Mouse (Mus musculus) hindbrain, embryonic 10.5 days (tissue): Measurements from ENCODE around the gene Tnks1bp1. TPM values are rescaled to one million over a fixed set of nuclear protein-coding genes. Genes with fewer than 3 reads are reported as not detected.

Experiments used
- DNase-seq: peaks from one replicate; pipeline ENCODE4 v3.0.0-alpha.2; 2017; ENCODE audit warnings: low spot score
- H3K27ac ChIP-seq: fragments of 300-500 bp; sonication (generic); 2 replicates; pipeline ENCODE4 v1.5.1; 2016; ENCODE audit warnings: mild to moderate bottlenecking, moderate library complexity
- H3K27me3 ChIP-seq: fragments of 300-500 bp; sonication (generic); 2 replicates; pipeline ENCODE4 v1.6.1; 2016; ENCODE audit warnings: mild to moderate bottlenecking; ENCODE audit not compliant: poor library complexity, insufficient read depth, severe bottlenecking
- H3K36me3 ChIP-seq: fragments of 300-500 bp; sonication (generic); 2 replicates; pipeline ENCODE4 v1.6.1; 2016; ENCODE audit warnings: mild to moderate bottlenecking, moderate library complexity
- H3K4me1 ChIP-seq: fragments of 300-500 bp; sonication (generic); replicated peaks from 2 replicates; pipeline ENCODE4 v1.6.1; 2016; ENCODE audit warnings: mild to moderate bottlenecking
- H3K4me3 ChIP-seq: fragments of 300-500 bp; sonication (generic); 2 replicates; pipeline ENCODE4 v1.5.1; 2016; ENCODE audit warnings: mild to moderate bottlenecking, moderate library complexity
- H3K9me3 ChIP-seq: fragments of 300-500 bp; sonication (generic); 2 replicates; pipeline ENCODE4 v1.6.1; 2016; ENCODE audit warnings: mild to moderate bottlenecking, moderate library complexity
- WGBS: fragments of 180-500 bp; shearing (Covaris S2); methylation state at CpG from one replicate; pipeline ENCODE4 v1.1.7; 2016; 5-methylcytosine and 5-hydroxymethylcytosine counted together
- polyA plus RNA-seq: library from polyadenylated mRNA; unstranded; fragments of >200 nt; fragmentation: Nextera tagmentation; extraction: Ambion mirVana; gene quantifications from 2 replicates; pipeline ENCODE4 v1.2.1, GENCODE M21; 2016

The Tnks1bp1 gene
- polyA plus RNA-seq, 1 experiment from 2014 or later = 29.3 TPM

DNA sequence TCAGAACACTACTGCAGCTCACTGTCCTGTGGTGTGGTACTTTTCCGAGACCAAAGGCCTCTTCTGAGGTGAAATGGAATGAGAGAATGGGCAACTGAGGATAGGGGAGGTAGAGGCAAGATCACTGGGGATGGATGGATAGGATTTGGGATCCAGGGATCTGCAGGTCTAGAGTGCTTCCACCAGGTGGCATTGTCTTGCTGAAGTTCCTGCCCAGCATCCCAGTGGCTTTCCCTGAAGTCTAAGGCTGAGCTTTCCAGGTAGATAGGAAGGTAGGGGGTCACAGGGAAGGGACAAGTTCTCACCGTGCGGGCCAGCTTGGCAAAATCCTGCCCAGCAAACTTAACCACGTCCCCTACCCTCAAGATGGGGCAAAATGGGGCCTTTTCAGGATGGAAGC lies 25.8 kb upstream of the Tnks1bp1 start:
- H3K9me3 ChIP-seq = no peaks in the 10 kb centered on the region
- no peaks in the 10 kb centered on the region for H3K4me1 ChIP-seq
- H3K4me3 ChIP-seq = no peak overlapping the region
- WGBS = 33% methylated on average over 4 of the region's 4 CpGs
- no peak for DNase-seq
- H3K27me3 ChIP-seq = no peaks in the 10 kb centered on the region
- no peak overlapping the region for H3K27ac ChIP-seq
- H3K36me3 ChIP-seq = no peaks in the 10 kb centered on the region

DNA sequence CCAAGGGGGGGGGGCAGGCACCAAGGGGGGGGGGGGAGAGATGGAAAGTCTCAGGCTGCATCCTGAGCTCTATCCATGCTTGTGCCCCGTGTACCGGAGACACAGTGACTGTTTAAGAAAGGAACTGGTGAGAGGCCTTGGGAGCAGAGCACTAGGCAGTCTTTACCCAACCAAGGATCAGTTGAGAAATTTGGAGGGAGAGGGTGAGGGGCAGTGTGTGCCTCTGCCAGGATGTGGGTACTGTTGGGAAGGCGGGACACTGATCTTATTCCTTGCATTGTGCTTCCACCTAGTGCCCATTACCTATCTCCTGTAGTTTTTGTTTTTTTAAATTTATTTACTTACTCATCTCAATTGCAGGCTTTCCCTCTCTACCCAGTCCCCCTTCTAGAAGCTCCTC lies 21.6 kb upstream of the Tnks1bp1 start:
- no peaks in the 10 kb centered on the region for H3K9me3 ChIP-seq
- H3K4me3 ChIP-seq = no peak overlapping the region
- no peak overlapping the region for H3K27ac ChIP-seq
- DNase-seq = no peak
- no peaks in the 10 kb centered on the region for H3K4me1 ChIP-seq
- WGBS = 82% methylated on average over 3 of the region's 3 CpGs
- no peaks in the 10 kb centered on the region for H3K27me3 ChIP-seq
- H3K36me3 ChIP-seq = no peaks in the 10 kb centered on the region

DNA sequence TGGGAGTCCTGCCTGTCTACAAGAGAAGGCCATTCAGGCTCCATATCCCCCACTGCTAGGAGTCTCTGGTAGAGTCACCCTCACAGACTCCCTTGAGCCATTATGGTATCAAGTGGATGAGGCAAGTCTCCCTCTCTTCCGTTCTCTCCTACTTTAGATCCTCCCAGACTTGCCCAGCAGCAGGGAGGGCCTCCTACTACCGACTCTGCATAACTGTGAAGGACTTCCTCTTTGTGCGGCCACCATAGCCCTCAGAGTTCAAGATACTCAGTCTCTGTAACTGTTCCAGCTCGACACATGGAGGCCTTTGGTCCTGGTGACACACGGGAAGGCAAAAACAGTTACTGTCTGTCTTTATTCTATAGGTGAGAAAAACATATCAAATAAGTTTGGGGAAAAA lies 20.5 kb upstream of the Tnks1bp1 start:
- Histone ChIP-seq H3K4me1 (no peaks in the 10 kb centered on the region), H3K27me3 (no peaks in the 10 kb centered on the region), H3K36me3 (no peaks in the 10 kb centered on the region), H3K9me3 (no peaks in the 10 kb centered on the region), H3K27ac (no peak overlapping the region), H3K4me3 (no peak overlapping the region)
- no peak for DNase-seq
- WGBS = 77% methylated on average over 5 of the region's 5 CpGs

DNA sequence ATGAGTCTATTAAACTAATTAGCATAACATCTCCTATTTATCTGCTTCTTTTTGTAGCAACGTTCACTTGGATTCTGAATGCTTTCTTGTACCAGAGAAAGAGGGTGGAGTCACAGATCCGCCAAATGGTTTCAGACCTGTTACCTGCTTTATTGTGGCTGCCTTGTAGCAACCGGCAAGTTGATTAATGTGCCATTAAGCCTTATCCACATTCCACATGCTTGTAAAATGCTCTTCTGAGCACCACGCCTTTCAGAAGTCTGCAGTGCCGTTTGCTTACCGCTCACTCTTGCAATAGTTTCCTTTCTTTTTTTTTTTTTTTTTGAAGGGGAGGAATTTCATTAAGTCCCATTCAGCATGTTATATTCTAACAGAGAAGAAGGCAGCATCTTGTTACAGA lies 17.9 kb upstream of the Tnks1bp1 start:
- Histone ChIP-seq H3K4me1 (peaks cover 1% of the 10 kb centered on the region; the same call in 1 of the 2 replicates), H3K4me3 (no peak overlapping the region), H3K27ac (no peak overlapping the region), H3K27me3 (no peaks in the 10 kb centered on the region), H3K36me3 (no peaks in the 10 kb centered on the region), H3K9me3 (no peaks in the 10 kb centered on the region)
- no peak for DNase-seq
- 78% methylated on average over 6 of the region's 6 CpGs for WGBS

DNA sequence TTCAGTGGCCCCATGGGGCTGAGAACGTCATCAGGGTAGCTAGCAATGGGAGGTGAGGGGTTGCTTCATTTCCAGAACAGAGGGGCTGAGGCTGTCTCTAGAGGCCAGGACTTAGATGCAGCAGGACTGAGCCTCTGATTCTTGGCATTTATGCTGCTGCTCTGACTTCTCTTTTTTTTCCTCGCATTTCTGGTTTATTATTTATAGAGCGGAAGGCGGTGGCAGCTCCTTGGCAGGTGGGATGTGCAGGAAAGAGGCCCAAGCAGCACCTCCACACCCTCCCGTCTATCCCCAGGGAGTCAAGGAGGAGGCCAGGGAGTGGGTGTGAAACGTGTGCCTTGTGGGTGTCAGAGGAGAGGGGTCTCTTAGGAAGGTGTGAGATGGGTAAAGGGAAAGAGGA lies 16.8 kb upstream of the Tnks1bp1 start:
- Histone ChIP-seq H3K4me3 (no peak overlapping the region), H3K27me3 (no peaks in the 10 kb centered on the region), H3K4me1 (peaks cover 9% of the 10 kb centered on the region), H3K36me3 (no peaks in the 10 kb centered on the region), H3K27ac (no peak overlapping the region), H3K9me3 (no peaks in the 10 kb centered on the region)
- 66% methylated on average over 6 of the region's 6 CpGs for WGBS
- DNase-seq = no peak

DNA sequence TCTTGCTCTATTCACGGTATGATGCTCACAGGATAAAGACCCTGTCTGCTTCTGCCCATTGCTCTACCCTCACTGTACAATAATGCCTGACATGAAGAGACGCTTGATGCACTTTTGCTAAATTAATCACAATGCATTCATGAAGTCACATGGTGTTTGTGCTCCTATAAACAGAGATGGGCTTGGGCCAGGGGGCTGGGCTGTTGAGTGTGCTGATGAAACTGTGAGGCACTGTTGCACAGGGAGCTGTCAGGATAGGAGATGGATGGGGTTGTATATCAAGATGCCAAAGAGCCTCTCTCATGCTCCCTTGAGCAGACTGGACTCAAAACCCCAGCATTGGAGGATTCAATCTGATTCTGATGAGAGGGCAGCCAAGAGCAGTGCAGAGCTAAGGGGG lies 14.7 kb upstream of the Tnks1bp1 start:
- DNase-seq = no peak
- 88% methylated on average over 2 of the region's 2 CpGs for WGBS
- no peak overlapping the region for H3K4me3 ChIP-seq
- H3K27ac ChIP-seq = no peak overlapping the region
- H3K4me1 ChIP-seq = peaks cover 20% of the 10 kb centered on the region
- no peaks in the 10 kb centered on the region for H3K27me3 ChIP-seq
- H3K36me3 ChIP-seq = no peaks in the 10 kb centered on the region
- no peaks in the 10 kb centered on the region for H3K9me3 ChIP-seq

DNA sequence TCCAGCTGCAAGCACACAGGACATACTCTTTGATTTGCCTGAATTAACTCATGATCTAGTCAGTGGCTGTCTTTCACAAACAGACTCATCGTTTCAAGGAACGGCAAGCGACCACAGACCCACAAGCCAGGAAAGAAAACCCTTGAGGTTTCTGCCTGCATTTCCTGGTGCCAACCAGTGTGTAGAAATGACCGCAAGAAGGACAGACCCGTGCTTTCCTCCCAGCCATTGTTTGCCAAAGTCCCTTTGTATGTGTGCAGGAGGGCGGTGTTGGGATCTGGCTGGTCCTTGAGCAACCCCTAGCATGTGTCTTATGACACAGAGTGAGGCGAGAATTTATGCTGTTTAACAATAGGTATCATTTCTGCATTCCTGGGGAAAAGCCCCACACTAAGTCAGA lies 13.7 kb upstream of the Tnks1bp1 start:
- no peak for DNase-seq
- WGBS = 84% methylated on average over 7 of the region's 7 CpGs
- Histone ChIP-seq H3K27me3 (no peaks in the 10 kb centered on the region), H3K36me3 (peaks cover under 1% of the 10 kb centered on the region), H3K27ac (no peak overlapping the region; the same call in 1 of the 2 replicates), H3K4me1 (peaks cover 27% of the 10 kb centered on the region), H3K4me3 (0 out of 2 replicates have a peak overlapping the region, but pooled peaks have one; percentile 16), H3K9me3 (no peaks in the 10 kb centered on the region)

DNA sequence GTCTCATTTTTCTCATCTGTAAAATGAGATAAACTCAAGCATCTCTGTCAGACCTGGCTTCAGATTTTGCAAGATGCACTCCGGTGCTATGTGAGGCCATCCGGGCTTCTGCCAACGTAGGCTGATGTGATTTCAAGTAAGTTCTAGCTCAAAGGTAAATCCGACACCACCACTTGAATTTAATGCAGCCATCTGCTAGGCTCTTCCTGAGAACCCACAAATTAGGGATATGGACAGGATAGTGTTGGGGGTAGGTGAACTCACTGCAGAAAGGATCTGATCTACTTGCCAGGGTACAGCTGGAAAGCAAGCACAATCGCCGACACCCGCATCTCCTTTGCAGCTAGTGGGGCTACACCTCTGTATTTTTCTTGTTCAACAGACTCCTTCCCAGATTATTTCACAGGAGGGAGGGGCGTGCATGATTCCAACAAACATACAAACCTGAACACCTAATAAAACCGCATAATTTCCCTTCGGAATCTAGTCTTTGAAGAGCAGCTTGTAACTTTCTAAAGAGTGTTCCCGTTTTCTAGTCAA lies 11.2 kb upstream of the Tnks1bp1 start:
- Histone ChIP-seq H3K27ac (peak overlapping the region; percentile 98), H3K36me3 (peaks cover 24% of the 10 kb centered on the region), H3K4me1 (peaks cover 27% of the 10 kb centered on the region), H3K27me3 (no peaks in the 10 kb centered on the region), H3K9me3 (no peaks in the 10 kb centered on the region), H3K4me3 (peak overlapping the region; percentile 84)
- no peak for DNase-seq
- WGBS = 9% methylated on average over 11 of the region's 11 CpGs

DNA sequence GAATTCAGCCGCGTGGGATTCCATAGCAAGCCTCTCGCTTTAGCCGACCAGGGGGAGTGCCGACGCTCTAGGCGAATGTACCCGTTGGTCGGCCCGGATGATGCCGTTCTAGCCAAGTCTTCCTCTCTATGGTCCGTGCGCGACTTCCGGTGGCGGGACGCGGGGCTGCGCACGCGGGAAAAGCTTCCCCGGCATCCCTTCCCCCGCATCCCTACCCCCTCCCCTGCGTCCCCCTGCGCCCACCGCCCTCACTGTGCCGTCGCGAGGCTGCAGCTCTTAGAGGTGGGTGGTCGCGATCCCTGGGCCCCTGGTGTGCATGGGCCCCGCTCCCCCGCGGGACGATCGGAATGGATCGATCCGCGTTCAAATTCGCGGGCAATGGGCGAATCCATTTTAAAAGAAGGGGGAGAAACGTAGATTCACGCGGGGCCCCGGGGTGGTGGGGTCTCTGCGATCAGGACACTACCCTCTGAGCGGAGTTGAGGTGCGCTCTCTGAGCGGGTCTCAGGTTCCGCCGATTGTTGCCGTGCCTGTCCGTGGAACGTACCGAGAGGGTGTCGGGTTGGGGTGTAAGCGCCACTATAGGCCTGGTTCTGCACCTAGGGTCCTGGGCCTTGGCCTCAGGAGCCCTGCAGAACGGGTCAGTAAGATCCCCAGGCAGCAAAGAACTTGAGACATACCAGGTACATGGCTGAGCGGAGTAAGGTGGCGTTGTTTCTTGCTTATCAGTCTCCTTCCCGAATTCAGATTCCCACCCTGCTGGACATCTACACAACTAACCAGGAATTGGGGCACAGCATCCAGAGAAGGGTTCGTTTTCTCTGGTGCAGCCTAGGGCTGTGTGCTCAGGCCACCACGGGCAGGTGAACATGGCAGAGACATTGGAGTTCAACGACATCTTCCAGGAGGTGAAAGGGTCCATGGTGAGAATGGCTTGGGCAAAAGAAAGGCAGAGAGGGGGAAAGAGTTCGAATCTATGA lies 10.5 kb upstream of the Tnks1bp1 start, which contains the start of the genes Ssrp1 and P2rx3:
Ssrp1 (plus strand) TSS at position 188 of the 980 bp plus-strand sequence.
P2rx3 (minus strand) TSS at position 416 of the 980 bp plus-strand sequence.
- WGBS = under 1% methylated on average over 66 of the region's 66 CpGs
- Histone ChIP-seq H3K4me3 (peak within 1 kb of the TSS; percentile 84), H3K4me1 (peaks cover 27% of the 10 kb centered on the region), H3K27me3 (no peaks in the 10 kb centered on the region), H3K36me3 (peaks cover 32% of the 10 kb centered on the region), H3K27ac (peak within 1 kb of the TSS; percentile 98), H3K9me3 (no peaks in the 10 kb centered on the region)
- DNase-seq = peak; percentile 92

DNA sequence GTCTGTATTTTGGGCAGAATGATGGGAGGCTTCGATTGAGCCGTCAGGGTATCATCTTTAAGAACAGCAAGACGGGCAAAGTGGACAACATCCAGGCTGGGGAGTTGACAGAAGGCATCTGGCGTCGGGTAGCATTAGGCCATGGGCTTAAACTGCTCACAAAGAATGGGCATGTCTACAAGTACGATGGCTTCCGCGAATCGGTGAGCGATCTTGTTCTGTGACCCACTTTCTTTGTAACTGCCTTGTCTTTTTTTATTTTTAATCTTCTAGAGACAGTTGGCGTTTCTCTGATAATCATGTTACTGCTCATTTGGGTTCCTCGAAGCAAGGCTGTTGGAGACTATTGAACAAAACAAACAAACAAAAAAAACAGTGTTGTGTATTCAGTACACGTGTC lies 9.5 kb upstream of the Tnks1bp1 start:
- peak overlapping the region; percentile 84 for H3K4me3 ChIP-seq
- H3K27me3 ChIP-seq = no peaks in the 10 kb centered on the region
- H3K4me1 ChIP-seq = peaks cover 27% of the 10 kb centered on the region
- peaks cover 42% of the 10 kb centered on the region for H3K36me3 ChIP-seq
- no peaks in the 10 kb centered on the region for H3K9me3 ChIP-seq
- no peak for DNase-seq
- peak overlapping the region; percentile 98 for H3K27ac ChIP-seq
- WGBS = 86% methylated on average over 13 of the region's 13 CpGs

DNA sequence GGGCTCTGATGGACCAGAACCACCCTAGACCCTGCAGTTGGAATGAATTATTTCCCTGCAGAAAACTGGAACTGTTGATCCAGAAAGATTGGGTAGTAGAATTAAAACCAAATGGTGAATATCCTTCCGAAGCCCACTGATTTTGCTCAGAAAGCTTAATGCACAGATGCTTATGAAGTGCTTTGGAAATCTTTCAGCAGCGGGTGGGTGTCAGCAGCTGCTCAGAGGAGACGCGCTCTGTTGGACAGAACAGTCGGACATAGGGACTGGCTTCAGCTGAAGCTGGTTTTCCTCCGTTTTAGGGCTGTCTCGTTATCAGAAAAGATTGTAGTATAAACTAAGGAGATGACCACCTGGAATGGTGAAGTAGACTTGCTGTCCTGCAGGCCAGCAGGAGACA lies 4.2 kb upstream of the Tnks1bp1 start:
- Histone ChIP-seq H3K27ac (no peak overlapping the region), H3K4me1 (peaks cover 21% of the 10 kb centered on the region), H3K36me3 (peaks cover 82% of the 10 kb centered on the region), H3K27me3 (no peaks in the 10 kb centered on the region), H3K4me3 (no peak overlapping the region), H3K9me3 (no peaks in the 10 kb centered on the region)
- WGBS = 95% methylated on average over 7 of the region's 7 CpGs
- DNase-seq = no peak

DNA sequence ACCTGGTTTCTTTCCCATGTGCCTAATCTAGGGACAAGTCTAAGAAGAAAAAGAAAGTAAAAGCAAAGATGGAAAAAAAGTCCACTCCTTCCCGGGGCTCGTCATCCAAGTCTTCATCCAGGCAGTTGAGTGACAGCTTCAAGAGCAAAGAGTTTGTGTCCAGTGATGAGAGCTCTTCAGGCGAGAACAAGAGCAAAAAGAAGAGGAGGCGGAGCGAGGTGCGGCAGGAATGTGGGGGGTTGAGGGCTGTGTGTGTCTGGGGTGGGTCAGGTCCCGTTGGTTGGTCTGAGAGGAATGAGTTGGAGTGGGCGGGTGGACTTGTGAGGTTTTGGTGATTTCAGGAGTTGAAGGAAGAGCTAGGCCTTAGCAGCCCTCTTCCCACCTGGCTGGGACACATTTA lies 1.6 kb upstream of the Tnks1bp1 start:
- Histone ChIP-seq H3K4me1 (peaks cover 45% of the 10 kb centered on the region), H3K27ac (no peak overlapping the region), H3K4me3 (no peak overlapping the region), H3K27me3 (no peaks in the 10 kb centered on the region), H3K9me3 (no peaks in the 10 kb centered on the region), H3K36me3 (peaks cover 66% of the 10 kb centered on the region)
- 78% methylated on average over 8 of the region's 8 CpGs for WGBS
- no peak for DNase-seq

DNA sequence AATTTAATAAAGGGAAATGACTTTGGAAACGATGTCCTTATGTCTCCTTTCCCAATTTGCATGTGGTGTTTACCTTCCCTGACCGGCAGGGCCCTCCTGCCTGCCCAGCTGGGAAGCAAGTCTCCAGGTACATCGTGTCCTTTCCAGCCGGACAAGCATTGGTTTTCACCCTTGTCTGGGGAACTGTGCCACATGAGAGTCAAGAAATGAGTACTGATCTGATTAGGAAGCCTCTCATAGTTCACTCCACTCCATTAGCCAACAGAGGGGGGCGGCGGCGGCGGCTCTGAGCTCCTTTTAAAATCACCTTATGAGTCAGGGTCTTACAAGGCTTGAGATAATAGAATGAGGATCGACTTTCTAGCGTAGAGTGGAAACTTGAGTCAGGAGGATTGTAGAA lies 741 bp upstream of the Tnks1bp1 start:
- 66% methylated on average over 10 of the region's 10 CpGs for WGBS
- no peak for DNase-seq
- Histone ChIP-seq H3K4me3 (peak overlapping the region; percentile 84), H3K27ac (peak overlapping the region; percentile 93), H3K36me3 (peaks cover 66% of the 10 kb centered on the region), H3K27me3 (no peaks in the 10 kb centered on the region), H3K9me3 (no peaks in the 10 kb centered on the region), H3K4me1 (peaks cover 50% of the 10 kb centered on the region)
